Mouse (Mus musculus): ENCODE measurements at regions not wholly inside any gene's neighbourhood (a gene's known extent, or its start where the extent isn't known, plus 50 kb on each side); places are given as distances from the start of the nearest gene placed in this dataset.

- H3K9me3 ChIP-seq (replicated peaks; ENCODE audit: low read length) = no peaks in the 10 kb centered on the region
- TF ChIP-seq CTCF (IDR thresholded peaks at IDR 0.05; ENCODE audit: low read depth) = no peak
- no peaks in the 10 kb centered on the region for H3K27me3 ChIP-seq (ENCODE audit: insufficient read depth, low read length)
- no peak overlapping the region for H3K9ac ChIP-seq (ENCODE audit: low read depth, low read length)
- no peaks in the 10 kb centered on the region for H3K4me1 ChIP-seq (replicated peaks; ENCODE audit: insufficient read depth, low read length)
- DNase-seq (ENCODE audit: low spot score) (no peak), ATAC-seq (replicated peaks; ENCODE audit: low FRiP score, low read depth) (no peak)
- WGBS = 75% methylated on average over 4 of the region's 4 CpGs
- no peak overlapping the region for H3K4me3 ChIP-seq (replicated peaks; ENCODE audit: low read depth, low read length)
- H3K36me3 ChIP-seq (ENCODE audit: insufficient read depth, low read length) = no peaks in the 10 kb centered on the region
- no peak overlapping the region for H3K4me2 ChIP-seq (ENCODE audit: low read length)
- H3K27ac ChIP-seq = no peak overlapping the region
These were observed 53.0 kb upstream of the Lsm8 start for GRCm38 (mm10) chr6:18795390-18795789.

- H3K27me3 ChIP-seq (ENCODE audit: insufficient read depth, low read length) = no peaks in the 10 kb centered on the region
- H3K9ac ChIP-seq (ENCODE audit: low read depth, low read length) = no peak overlapping the region
- H3K4me1 ChIP-seq (replicated peaks; ENCODE audit: insufficient read depth, low read length) = no peaks in the 10 kb centered on the region
- no peaks in the 10 kb centered on the region for H3K9me3 ChIP-seq (replicated peaks; ENCODE audit: low read length)
- DNase-seq (ENCODE audit: low spot score) (no peak), ATAC-seq (replicated peaks; ENCODE audit: low FRiP score, low read depth) (no peak)
- TF ChIP-seq CTCF (IDR thresholded peaks at IDR 0.05; ENCODE audit: low read depth) = no peak
- no peaks in the 10 kb centered on the region for H3K36me3 ChIP-seq (ENCODE audit: insufficient read depth, low read length)
- WGBS = 67% methylated on average over 1 of the region's 1 CpGs
- H3K4me3 ChIP-seq (replicated peaks; ENCODE audit: low read depth, low read length) = no peak overlapping the region
- no peak overlapping the region for H3K4me2 ChIP-seq (ENCODE audit: low read length)
- no peak overlapping the region for H3K27ac ChIP-seq
These were observed 52.5 kb upstream of the Lsm8 start for GRCm38 (mm10) chr6:18795847-18796246.

- H3K9ac ChIP-seq (ENCODE audit: low read depth, low read length) = no peak overlapping the region
- no peaks in the 10 kb centered on the region for H3K9me3 ChIP-seq (replicated peaks; ENCODE audit: low read length)
- H3K36me3 ChIP-seq (ENCODE audit: insufficient read depth, low read length) = no peaks in the 10 kb centered on the region
- H3K27me3 ChIP-seq (ENCODE audit: insufficient read depth, low read length) = no peaks in the 10 kb centered on the region
- no peak for TF ChIP-seq CTCF (IDR thresholded peaks at IDR 0.05; ENCODE audit: low read depth)
- no peak overlapping the region for H3K4me3 ChIP-seq (replicated peaks; ENCODE audit: low read depth, low read length)
- no peak for DNase-seq (ENCODE audit: low spot score)
- no peak overlapping the region for H3K27ac ChIP-seq
- no peaks in the 10 kb centered on the region for H3K4me1 ChIP-seq (replicated peaks; ENCODE audit: insufficient read depth, low read length)
- ATAC-seq (replicated peaks; ENCODE audit: low FRiP score, low read depth) = no peak
- no peak overlapping the region for H3K4me2 ChIP-seq (ENCODE audit: low read length)
These were observed 51.8 kb upstream of the Lsm8 start for GRCm38 (mm10) chr6:18796540-18796939.
